Mouse (Mus musculus): ENCODE measurements around the gene Srsf12. TPM values are rescaled to one million over a fixed set of nuclear protein-coding genes. Genes with fewer than 3 reads are reported as not detected.

Gene Srsf12
- polyA plus RNA-seq, 2 experiments = 13.3 TPM

DNA sequence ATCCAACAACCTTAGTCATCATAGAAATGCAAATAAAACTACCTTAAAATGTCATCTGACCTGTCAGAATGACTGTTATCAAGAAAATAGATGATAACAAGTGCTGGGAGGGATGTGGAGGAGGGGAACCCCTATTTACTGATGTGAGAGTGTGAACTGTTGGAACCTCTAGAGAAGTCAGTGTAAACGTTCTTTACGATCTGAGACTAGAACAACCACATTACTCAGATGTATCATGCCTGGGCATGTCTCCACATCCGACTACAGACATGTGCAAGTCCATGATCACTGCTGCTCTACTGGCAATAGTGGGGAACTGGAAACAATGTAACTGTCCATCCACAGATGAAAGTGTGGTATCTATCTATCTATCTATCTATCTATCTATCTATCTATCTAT is 64.6 kb downstream of the Srsf12 start:
- Histone ChIP-seq H3K36me3 (ENCODE audit: control insufficient read depth, insufficient read depth, low read length) (no peaks in the 10 kb centered on the region), H3K4me2 (replicated peaks; ENCODE audit: low read depth, low read length, severe bottlenecking) (no peak overlapping the region), H3K4me1 (ENCODE audit: control insufficient read depth, insufficient read depth, low read length) (no peaks in the 10 kb centered on the region), H3K4me3 (replicated peaks; ENCODE audit: low read length) (no peak overlapping the region), H3K9me3 (ENCODE audit: control insufficient read depth, low read length) (no peaks in the 10 kb centered on the region; the same call in 1 of the 2 replicates), H3K9ac (ENCODE audit: low read depth, low read length, severe bottlenecking) (no peak overlapping the region), H3K27me3 (ENCODE audit: control insufficient read depth, insufficient read depth, low read length) (no peaks in the 10 kb centered on the region), H3K27ac (replicated peaks; ENCODE audit: low read depth, low read length) (no peak overlapping the region)
- no peak for ATAC-seq (ENCODE audit: low FRiP score, low read depth)
- TF ChIP-seq POLR2A (IDR thresholded peaks at IDR 0.05; ENCODE audit: borderline replicate concordance, extremely low read depth, insufficient read depth, insufficient read length) = no peak
- WGBS = 70% methylated on average over 3 of the region's 3 CpGs
- no peak for DNase-seq (ENCODE audit: low spot score)

DNA sequence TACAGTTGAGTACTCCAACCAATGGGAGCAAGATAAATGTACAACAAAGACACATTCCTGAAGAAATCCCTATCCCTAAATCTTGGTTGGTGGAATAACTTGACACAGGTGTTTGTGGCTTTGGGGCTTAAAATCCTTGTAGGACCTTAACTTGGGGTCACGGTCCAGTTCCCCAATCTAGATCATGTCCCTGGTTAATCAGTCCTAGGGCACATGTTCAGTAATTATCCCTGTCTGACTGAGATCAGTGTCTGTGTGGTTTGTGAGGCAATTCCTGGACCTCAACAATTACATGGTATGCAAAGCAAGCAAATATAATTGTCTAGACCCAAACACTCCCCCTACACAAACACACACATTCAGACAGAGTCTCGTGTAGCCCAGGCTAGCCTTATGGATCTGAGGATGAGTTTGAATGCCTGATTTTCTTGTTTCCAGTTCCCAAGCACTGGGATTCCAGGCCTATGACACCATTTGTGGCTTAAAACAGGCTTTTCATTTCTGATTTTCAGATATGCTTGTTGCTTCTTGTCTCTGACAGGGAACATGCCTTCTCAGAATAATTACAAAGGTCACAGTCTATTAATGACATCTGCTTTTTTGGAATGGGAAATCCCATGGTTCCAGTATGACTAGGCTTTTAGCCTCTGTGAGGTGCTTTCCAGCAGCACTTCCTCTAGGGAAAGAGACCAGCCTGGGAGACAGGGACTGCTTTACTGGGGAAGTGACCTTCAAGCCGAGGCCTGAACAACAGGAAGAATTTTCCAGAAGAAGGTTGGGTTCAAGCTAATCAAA is 73.3 kb downstream of the Srsf12 start:
- DNase-seq (ENCODE audit: low spot score) = no peak
- Histone ChIP-seq H3K36me3 (ENCODE audit: control insufficient read depth, insufficient read depth, low read length) (no peaks in the 10 kb centered on the region), H3K9ac (ENCODE audit: low read depth, low read length, severe bottlenecking) (no peak overlapping the region), H3K27me3 (ENCODE audit: control insufficient read depth, insufficient read depth, low read length) (no peaks in the 10 kb centered on the region), H3K27ac (replicated peaks; ENCODE audit: low read depth, low read length) (no peak overlapping the region), H3K4me3 (replicated peaks; ENCODE audit: low read length) (no peak overlapping the region), H3K4me1 (ENCODE audit: control insufficient read depth, insufficient read depth, low read length) (no peaks in the 10 kb centered on the region), H3K4me2 (replicated peaks; ENCODE audit: low read depth, low read length, severe bottlenecking) (no peak overlapping the region), H3K9me3 (ENCODE audit: control insufficient read depth, low read length) (no peaks in the 10 kb centered on the region; the same call in 1 of the 2 replicates)
- WGBS = 70% methylated on average over 3 of the region's 3 CpGs
- no peak for ATAC-seq (ENCODE audit: low FRiP score, low read depth)
- TF ChIP-seq POLR2A (IDR thresholded peaks at IDR 0.05; ENCODE audit: borderline replicate concordance, extremely low read depth, insufficient read depth, insufficient read length) = no peak

Other genes with a start within 250 kb of the Srsf12 start
- 11.8 and 12.3 TPM in 2 replicates for gene Rragd, start 226.0 kb upstream of the Srsf12 start, polyA plus RNA-seq (2012; rRNA removed)
- 13.1 and 15.0 TPM in 2 replicates for gene Rragd, start 226.0 kb upstream of the Srsf12 start, polyA plus RNA-seq (2014; fragmentation: Nextera tagmentation; extraction: Ambion mirVana)
- gene Ube2j1, start 177.6 kb upstream of the Srsf12 start, polyA plus RNA-seq (2012; rRNA removed) = 26.6 TPM in 2 replicates
- 38.0 and 41.4 TPM in 2 replicates for gene Ube2j1, start 177.6 kb upstream of the Srsf12 start, polyA plus RNA-seq (2014; fragmentation: Nextera tagmentation; extraction: Ambion mirVana)
- gene Gabrr2, start 146.0 kb upstream of the Srsf12 start, polyA plus RNA-seq (2012; rRNA removed) = 0.54 and 0.88 TPM in 2 replicates
- gene Gabrr2, start 146.0 kb upstream of the Srsf12 start, polyA plus RNA-seq (2014; fragmentation: Nextera tagmentation; extraction: Ambion mirVana) = 0.57 and 0.78 TPM in 2 replicates
- 0.04 TPM in 1 of 2 replicates, not detected in the other for gene Gabrr1, start 76.5 kb upstream of the Srsf12 start, polyA plus RNA-seq (2012; rRNA removed)
- gene Gabrr1, start 76.5 kb upstream of the Srsf12 start, polyA plus RNA-seq (2014; fragmentation: Nextera tagmentation; extraction: Ambion mirVana) = not detected in 2 replicates
- 2.3 and 3.3 TPM in 2 replicates for gene Pm20d2, start 19.3 kb upstream of the Srsf12 start, polyA plus RNA-seq (2012; rRNA removed)
- gene Pm20d2, start 19.3 kb upstream of the Srsf12 start, polyA plus RNA-seq (2014; fragmentation: Nextera tagmentation; extraction: Ambion mirVana) = 1.6 and 2.5 TPM in 2 replicates
- 61.4 and 66.5 TPM in 2 replicates for gene Pnrc1, start 81.2 kb downstream of the Srsf12 start, polyA plus RNA-seq (2012; rRNA removed)
- gene Pnrc1, start 81.2 kb downstream of the Srsf12 start, polyA plus RNA-seq (2014; fragmentation: Nextera tagmentation; extraction: Ambion mirVana) = 121 and 137 TPM in 2 replicates
- 7.3 and 8.3 TPM in 2 replicates for gene Rngtt, start 101.3 kb downstream of the Srsf12 start, polyA plus RNA-seq (2012; rRNA removed)
- gene Rngtt, start 101.3 kb downstream of the Srsf12 start, polyA plus RNA-seq (2014; fragmentation: Nextera tagmentation; extraction: Ambion mirVana) = 16.9 and 19.4 TPM in 2 replicates

Measured in limb, embryonic 14.5 days (tissue).